Mouse (Mus musculus): ENCODE measurements at regions not wholly inside any gene's neighbourhood (a gene's known extent, or its start where the extent isn't known, plus 50 kb on each side); places are given as distances from the start of the nearest gene placed in this dataset.

- DNase-seq (ENCODE audit: low spot score), result no peak
Measured at GRCm38 (mm10) chr1:182071922-182072321, 52.1 kb upstream of the Enah start.

DNA sequence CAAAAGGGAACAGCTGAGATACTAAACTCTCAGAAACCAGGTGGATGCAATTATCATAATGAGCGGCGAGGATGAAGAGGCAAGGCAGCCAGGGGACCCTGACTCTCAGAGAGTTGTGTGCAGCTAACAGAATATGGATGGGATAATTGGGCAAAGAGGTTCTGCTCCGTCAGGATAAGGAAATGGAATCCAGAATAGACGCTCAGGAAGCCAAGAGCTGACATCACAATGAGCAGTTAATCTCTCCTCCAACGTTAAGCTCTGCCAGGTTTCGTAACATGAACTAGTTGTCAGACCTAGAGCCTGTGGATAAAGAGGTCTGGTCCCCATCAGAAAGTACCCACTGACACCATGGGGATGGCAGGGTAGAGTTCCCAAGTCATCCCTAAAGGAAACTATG is 51.4 kb upstream of the Srp9 start:
- no peak for DNase-seq (ENCODE audit: low spot score)

GRCm38 (mm10) chr1:182074265-182074664 is 50.3 kb upstream of the Srp9 start:
- peak; percentile 90 for DNase-seq (ENCODE audit: low spot score)
